Mouse (Mus musculus): ENCODE measurements around the gene Lsm14b. TPM values are rescaled to one million over a fixed set of nuclear protein-coding genes. Genes with fewer than 3 reads are reported as not detected.

Gene Lsm14b
- 8.3 and 10.2 TPM in 2 replicates for polyA plus RNA-seq (2014; fragmentation: Nextera tagmentation; extraction: Ambion mirVana)

DNA sequence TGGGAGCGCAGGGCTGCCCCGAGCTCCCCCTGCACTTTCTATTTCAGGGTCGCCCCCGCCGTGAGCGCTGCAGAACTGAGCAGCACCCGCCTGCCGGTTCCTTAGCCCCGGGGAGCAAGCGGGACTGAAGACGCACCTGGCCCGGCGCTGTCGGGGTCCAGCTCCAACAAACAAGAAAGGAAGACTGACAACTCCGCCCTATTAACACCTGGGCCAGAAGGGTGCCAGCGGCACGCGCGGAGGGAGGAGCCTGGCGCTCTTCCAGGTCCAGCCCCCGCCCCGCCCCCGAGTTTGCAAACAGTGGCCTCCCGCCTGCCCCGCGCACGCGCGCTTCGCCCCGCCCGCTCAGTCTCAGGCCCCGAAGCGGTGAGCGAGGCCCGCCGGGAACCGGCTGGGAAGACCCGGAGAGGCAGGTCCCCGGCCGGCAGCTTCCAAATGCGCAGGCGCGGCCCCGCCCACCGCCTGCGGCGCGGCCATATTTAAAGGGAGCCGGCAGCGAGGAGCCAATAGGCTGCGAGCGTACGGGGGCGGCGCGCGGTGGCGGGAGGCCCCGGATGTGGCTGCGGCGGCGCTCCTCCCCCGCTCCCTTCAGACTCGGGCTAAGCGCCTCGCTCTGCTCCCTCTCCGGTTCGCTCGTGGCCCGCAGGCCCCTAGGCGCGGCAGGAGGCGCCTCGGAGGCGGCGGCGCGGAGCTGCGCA lies at the start of gene Lsm14b:
Gene Lsm14b, plus strand, starts transcription at position 587 of the 698 bp plus-strand sequence.
- peak; percentile 93 for ATAC-seq (ENCODE audit: insufficient number of reproducible peaks, low FRiP score, low TSS enrichment, low read depth)
- peaks cover 16% of the 10 kb centered on the region for H3K27me3 ChIP-seq (ENCODE audit: control insufficient read depth, insufficient read depth, low read length)
- no peaks in the 10 kb centered on the region for H3K9me3 ChIP-seq (ENCODE audit: control insufficient read depth, low read length)
- WGBS: under 1% methylated on average over 57 of the region's 80 CpGs
- peak within 1 kb of the TSS; percentile 99 for H3K4me3 ChIP-seq (ENCODE audit: low read depth, low read length)
- H3K4me1 ChIP-seq (ENCODE audit: control insufficient read depth, insufficient read depth, low read length): peaks cover 21% of the 10 kb centered on the region
- peak within 1 kb of the TSS; percentile 88 for H3K4me2 ChIP-seq (ENCODE audit: low read depth, severe bottlenecking)
- H3K36me3 ChIP-seq (ENCODE audit: control insufficient read depth, insufficient read depth, low read length): peaks cover 6% of the 10 kb centered on the region; the same call in 1 of the 2 replicates
- peak within 1 kb of the TSS; percentile 98 for H3K9ac ChIP-seq (ENCODE audit: low read length)
- peak; percentile 99 for DNase-seq (ENCODE audit: low spot score)
- H3K27ac ChIP-seq (replicated peaks; ENCODE audit: low read depth, low read length): peak within 1 kb of the TSS; percentile 82

DNA sequence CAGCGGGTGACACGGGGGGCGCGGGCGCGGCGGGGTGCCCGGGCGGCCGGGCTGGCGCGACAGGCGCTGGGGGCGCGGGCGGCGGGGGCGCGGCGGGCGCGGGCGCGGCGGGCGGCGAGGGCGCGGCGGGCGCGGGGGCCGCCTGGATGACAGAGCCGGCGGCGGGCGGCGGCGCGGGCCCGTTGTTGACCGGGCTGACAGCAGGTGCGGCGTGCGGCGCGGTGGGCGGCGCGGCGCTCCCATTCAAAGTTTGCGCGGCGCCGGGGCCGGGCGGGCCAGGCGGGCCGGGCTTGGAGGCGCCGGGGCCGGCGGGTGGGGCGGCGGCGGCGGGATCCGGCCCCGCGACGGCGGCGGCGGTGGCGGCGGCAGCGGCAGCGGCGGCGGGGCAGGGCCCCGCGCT lies 48.9 kb upstream of the Lsm14b start:
- H3K27me3 ChIP-seq (ENCODE audit: control insufficient read depth, insufficient read depth, low read length): no peaks in the 10 kb centered on the region
- H3K4me1 ChIP-seq (ENCODE audit: control insufficient read depth, insufficient read depth, low read length): peaks cover 23% of the 10 kb centered on the region
- DNase-seq (ENCODE audit: low spot score) (no peak), ATAC-seq (ENCODE audit: insufficient number of reproducible peaks, low FRiP score, low TSS enrichment, low read depth) (no peak)
- H3K4me3 ChIP-seq (ENCODE audit: low read depth, low read length): peak overlapping the region; percentile 78; the same call in 1 of the 2 replicates
- no CpG with 5 or more reads among the region's 82 CpGs for WGBS
- peak overlapping the region; percentile 81 for H3K9ac ChIP-seq (ENCODE audit: low read length)
- no peaks in the 10 kb centered on the region for H3K9me3 ChIP-seq (ENCODE audit: control insufficient read depth, low read length)
- H3K36me3 ChIP-seq (ENCODE audit: control insufficient read depth, insufficient read depth, low read length): 0 out of 2 replicates have a peak, but pooled peaks cover 2% of the 10 kb centered on the region
- H3K27ac ChIP-seq (replicated peaks; ENCODE audit: low read depth, low read length): peak overlapping the region; percentile 94
- H3K4me2 ChIP-seq (ENCODE audit: low read depth, severe bottlenecking): peak overlapping the region; percentile 100

DNA sequence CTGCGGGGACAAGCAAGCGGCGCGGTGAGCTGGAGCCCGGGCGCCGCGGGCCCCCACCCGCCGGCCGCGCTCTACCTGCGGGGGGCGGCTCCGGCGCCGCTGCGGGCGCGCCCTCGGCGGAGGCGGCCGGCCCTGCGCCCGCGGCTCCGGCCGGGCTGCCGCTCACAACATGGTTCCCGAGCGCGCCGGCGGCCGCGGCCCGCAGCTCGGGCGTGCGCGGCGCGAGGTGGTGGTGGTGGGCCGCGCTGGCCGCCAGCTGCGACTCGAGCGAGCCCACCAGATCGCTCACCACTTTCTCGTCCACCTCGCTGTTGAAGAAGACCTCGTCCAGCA lies 48.5 kb upstream of the Lsm14b start:
- H3K27me3 ChIP-seq (ENCODE audit: control insufficient read depth, insufficient read depth, low read length): no peaks in the 10 kb centered on the region
- H3K9me3 ChIP-seq (ENCODE audit: control insufficient read depth, low read length): no peaks in the 10 kb centered on the region
- peak overlapping the region; percentile 78 for H3K4me3 ChIP-seq (ENCODE audit: low read depth, low read length)
- no peak for DNase-seq (ENCODE audit: low spot score)
- no peak for ATAC-seq (ENCODE audit: insufficient number of reproducible peaks, low FRiP score, low TSS enrichment, low read depth)
- H3K27ac ChIP-seq (replicated peaks; ENCODE audit: low read depth, low read length): peak overlapping the region; percentile 94
- peak overlapping the region; percentile 100 for H3K4me2 ChIP-seq (ENCODE audit: low read depth, severe bottlenecking)
- WGBS: under 1% methylated on average over 44 of the region's 54 CpGs
- 0 out of 2 replicates have a peak, but pooled peaks cover 2% of the 10 kb centered on the region for H3K36me3 ChIP-seq (ENCODE audit: control insufficient read depth, insufficient read depth, low read length)
- H3K9ac ChIP-seq (ENCODE audit: low read length): peak overlapping the region; percentile 81
- peaks cover 23% of the 10 kb centered on the region for H3K4me1 ChIP-seq (ENCODE audit: control insufficient read depth, insufficient read depth, low read length)

DNA sequence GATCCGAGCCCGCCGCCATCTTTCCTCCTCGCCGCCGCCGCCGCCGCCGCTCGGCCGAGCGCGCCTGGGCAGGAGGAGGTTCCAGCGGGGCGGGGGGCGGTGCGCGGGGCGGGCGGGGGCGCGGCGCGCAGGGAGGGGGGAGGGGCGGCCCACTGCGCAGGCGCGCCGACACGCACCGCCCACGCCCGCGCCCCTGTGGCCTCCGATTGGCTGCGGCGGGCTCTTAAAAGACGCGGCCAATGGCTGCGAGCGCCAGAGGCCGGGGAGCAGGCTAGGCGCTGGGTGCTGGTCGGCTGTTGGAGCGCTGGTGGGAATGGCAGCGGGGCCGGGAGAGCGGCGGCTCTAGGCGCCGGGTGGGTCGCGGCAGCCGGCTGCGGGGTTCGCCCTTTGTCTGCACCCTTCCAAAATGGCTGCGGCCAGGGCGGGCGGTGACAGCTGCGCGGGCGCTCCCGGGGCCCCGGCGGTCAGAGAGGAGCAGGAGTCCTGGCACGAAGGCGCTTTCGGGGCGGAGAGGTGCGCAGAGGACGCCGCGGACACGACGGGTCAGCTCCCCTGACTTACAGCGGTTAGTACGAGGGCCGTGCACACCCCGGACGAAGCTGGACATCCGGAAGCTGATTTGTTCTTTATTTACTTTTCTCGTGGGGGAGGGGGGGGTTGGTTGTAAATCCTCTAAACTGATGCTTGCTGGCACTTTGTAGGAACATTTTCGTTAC lies 48.0 kb upstream of the Lsm14b start, which contains the start of gene Taf4:
Gene Taf4, minus strand, starts transcription at position 19 of the 716 bp plus-strand sequence.
- H3K27ac ChIP-seq (replicated peaks; ENCODE audit: low read depth, low read length): peak within 1 kb of the TSS; percentile 94
- peak within 1 kb of the TSS; percentile 78 for H3K4me3 ChIP-seq (ENCODE audit: low read depth, low read length)
- H3K27me3 ChIP-seq (ENCODE audit: control insufficient read depth, insufficient read depth, low read length): no peaks in the 10 kb centered on the region
- H3K9ac ChIP-seq (ENCODE audit: low read length): peak within 1 kb of the TSS; percentile 94
- peaks cover 23% of the 10 kb centered on the region for H3K4me1 ChIP-seq (ENCODE audit: control insufficient read depth, insufficient read depth, low read length)
- H3K9me3 ChIP-seq (ENCODE audit: control insufficient read depth, low read length): no peaks in the 10 kb centered on the region
- 0 out of 2 replicates have a peak, but pooled peaks cover 2% of the 10 kb centered on the region for H3K36me3 ChIP-seq (ENCODE audit: control insufficient read depth, insufficient read depth, low read length)
- ATAC-seq (ENCODE audit: insufficient number of reproducible peaks, low FRiP score, low TSS enrichment, low read depth) (peak; percentile 90), DNase-seq (ENCODE audit: low spot score) (peak; percentile 93)
- under 1% methylated on average over 56 of the region's 84 CpGs for WGBS
- H3K4me2 ChIP-seq (ENCODE audit: low read depth, severe bottlenecking): peak within 1 kb of the TSS; percentile 100

DNA sequence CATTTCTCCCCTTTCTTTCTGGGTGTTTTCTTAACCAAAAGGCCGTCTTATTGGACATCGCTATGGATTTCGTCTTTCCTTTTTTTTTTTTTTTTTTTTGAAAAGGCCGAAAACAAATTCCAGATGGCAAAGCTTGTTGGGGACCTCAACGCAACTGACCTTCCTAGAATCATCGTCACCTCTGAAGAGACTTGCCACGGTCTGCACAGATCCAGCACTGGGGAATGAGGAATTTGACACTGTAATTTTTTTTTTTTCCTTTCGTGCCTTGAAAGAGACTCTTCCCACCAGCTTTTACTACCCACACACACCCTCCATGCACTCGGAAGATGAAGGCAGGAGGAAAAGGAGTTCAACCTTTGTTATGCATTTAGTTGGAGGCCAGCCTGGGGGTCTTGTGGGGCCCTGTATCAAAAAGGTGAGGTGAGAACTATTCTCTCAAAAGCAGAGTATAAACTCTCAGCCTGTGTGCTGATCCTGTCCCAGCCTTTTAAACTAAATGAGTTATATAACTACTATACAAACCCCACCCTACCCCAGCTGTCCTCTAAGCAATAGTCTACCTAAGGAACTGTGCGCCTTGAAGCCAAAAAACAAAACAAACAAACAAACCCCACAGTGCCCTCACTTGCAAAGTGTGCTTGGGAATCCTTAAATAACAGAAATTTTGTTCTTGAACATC lies 47.3 kb upstream of the Lsm14b start:
- WGBS: 7% methylated on average over 10 of the region's 10 CpGs
- Histone ChIP-seq H3K27ac (replicated peaks; ENCODE audit: low read depth, low read length) (peak overlapping the region; percentile 94), H3K4me2 (ENCODE audit: low read depth, severe bottlenecking) (peak overlapping the region; percentile 100), H3K9ac (ENCODE audit: low read length) (peak overlapping the region; percentile 94), H3K9me3 (ENCODE audit: control insufficient read depth, low read length) (no peaks in the 10 kb centered on the region), H3K4me3 (ENCODE audit: low read depth, low read length) (peak overlapping the region; percentile 78), H3K36me3 (ENCODE audit: control insufficient read depth, insufficient read depth, low read length) (0 out of 2 replicates have a peak, but pooled peaks cover 2% of the 10 kb centered on the region), H3K27me3 (ENCODE audit: control insufficient read depth, insufficient read depth, low read length) (no peaks in the 10 kb centered on the region), H3K4me1 (ENCODE audit: control insufficient read depth, insufficient read depth, low read length) (peaks cover 23% of the 10 kb centered on the region)
- ATAC-seq (ENCODE audit: insufficient number of reproducible peaks, low FRiP score, low TSS enrichment, low read depth) (no peak), DNase-seq (ENCODE audit: low spot score) (peak; percentile 42)

DNA sequence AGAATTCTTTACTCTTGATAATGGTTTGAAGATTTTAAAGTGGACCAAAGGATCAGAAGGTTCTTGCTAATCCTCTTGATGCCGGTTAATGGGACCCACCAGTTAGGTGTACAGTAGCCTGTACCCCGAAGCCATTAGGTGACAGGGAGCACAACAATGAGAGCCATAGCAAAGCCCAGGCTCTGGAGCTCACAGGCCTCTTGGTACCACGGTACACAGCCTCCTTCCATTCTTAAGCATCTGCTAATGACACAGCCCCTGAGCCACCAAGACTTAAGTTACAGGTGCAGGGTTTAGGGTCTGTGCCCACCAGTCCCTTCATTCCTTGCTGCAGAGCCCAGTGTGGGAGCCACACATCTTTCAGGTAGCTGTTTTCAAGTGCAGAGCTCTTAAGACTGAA lies 46.5 kb upstream of the Lsm14b start:
- Histone ChIP-seq H3K9ac (ENCODE audit: low read length) (no peak overlapping the region), H3K4me2 (ENCODE audit: low read depth, severe bottlenecking) (no peak overlapping the region), H3K27me3 (ENCODE audit: control insufficient read depth, insufficient read depth, low read length) (no peaks in the 10 kb centered on the region), H3K9me3 (ENCODE audit: control insufficient read depth, low read length) (no peaks in the 10 kb centered on the region), H3K36me3 (ENCODE audit: control insufficient read depth, insufficient read depth, low read length) (0 out of 2 replicates have a peak, but pooled peaks cover 2% of the 10 kb centered on the region), H3K4me1 (ENCODE audit: control insufficient read depth, insufficient read depth, low read length) (peaks cover 20% of the 10 kb centered on the region), H3K27ac (replicated peaks; ENCODE audit: low read depth, low read length) (no peak overlapping the region), H3K4me3 (ENCODE audit: low read depth, low read length) (no peak overlapping the region)
- no peak for ATAC-seq (ENCODE audit: insufficient number of reproducible peaks, low FRiP score, low TSS enrichment, low read depth)
- no peak for DNase-seq (ENCODE audit: low spot score)
- WGBS: 67% methylated on average over 3 of the region's 3 CpGs

DNA sequence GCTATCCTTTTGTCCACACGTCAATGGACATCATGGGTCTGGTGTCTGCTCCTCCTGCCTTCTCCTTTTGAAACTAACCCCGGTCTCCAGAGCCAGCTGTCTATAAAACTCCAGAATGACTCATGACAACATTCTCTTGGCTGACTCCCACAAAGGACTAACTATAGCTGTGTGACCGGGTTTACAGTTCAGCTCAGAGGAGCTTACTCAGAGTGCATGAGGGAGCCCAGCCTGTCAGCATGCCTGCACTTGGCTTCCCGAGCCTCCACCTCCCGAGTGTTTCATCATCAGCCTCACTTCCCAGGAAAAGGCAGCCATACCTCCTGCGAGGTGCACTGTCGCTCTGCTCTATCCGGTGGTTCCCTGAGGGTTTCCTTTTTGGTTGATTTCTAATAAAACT lies 45.0 kb upstream of the Lsm14b start:
- H3K9ac ChIP-seq (ENCODE audit: low read length): no peak overlapping the region
- peaks cover 8% of the 10 kb centered on the region for H3K4me1 ChIP-seq (ENCODE audit: control insufficient read depth, insufficient read depth, low read length)
- H3K27ac ChIP-seq (replicated peaks; ENCODE audit: low read depth, low read length): no peak overlapping the region
- no peak overlapping the region for H3K4me3 ChIP-seq (ENCODE audit: low read depth, low read length)
- 0 out of 2 replicates have a peak, but pooled peaks cover 2% of the 10 kb centered on the region for H3K36me3 ChIP-seq (ENCODE audit: control insufficient read depth, insufficient read depth, low read length)
- H3K27me3 ChIP-seq (ENCODE audit: control insufficient read depth, insufficient read depth, low read length): no peaks in the 10 kb centered on the region
- no peak for ATAC-seq (ENCODE audit: insufficient number of reproducible peaks, low FRiP score, low TSS enrichment, low read depth)
- no peak overlapping the region for H3K4me2 ChIP-seq (ENCODE audit: low read depth, severe bottlenecking)
- no peaks in the 10 kb centered on the region for H3K9me3 ChIP-seq (ENCODE audit: control insufficient read depth, low read length)
- no peak for DNase-seq (ENCODE audit: low spot score)
- WGBS: 69% methylated on average over 8 of the region's 8 CpGs

DNA sequence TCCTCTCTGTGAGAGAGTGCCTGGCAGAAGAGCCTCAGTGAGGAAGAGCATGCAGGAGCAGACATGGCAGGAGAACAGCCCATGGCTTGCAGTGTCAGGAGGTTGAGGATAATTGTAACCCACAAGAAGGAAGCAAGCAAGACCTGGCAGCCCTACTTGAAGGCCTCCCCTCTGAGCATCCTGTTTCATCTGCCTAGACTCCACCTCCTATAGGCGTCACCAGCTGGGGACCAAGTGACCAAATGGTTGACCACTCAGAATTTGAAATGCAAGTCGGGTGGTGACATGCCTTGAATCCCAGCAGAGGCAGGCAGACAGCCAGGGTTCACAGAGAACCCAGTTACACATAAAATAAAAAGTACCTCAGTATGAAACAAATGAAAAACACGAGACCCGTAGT lies 44.2 kb upstream of the Lsm14b start:
- Histone ChIP-seq H3K36me3 (ENCODE audit: control insufficient read depth, insufficient read depth, low read length) (0 out of 2 replicates have a peak, but pooled peaks cover 2% of the 10 kb centered on the region), H3K4me1 (ENCODE audit: control insufficient read depth, insufficient read depth, low read length) (peaks cover 5% of the 10 kb centered on the region; the same call in 1 of the 2 replicates), H3K9ac (ENCODE audit: low read length) (no peak overlapping the region), H3K27ac (replicated peaks; ENCODE audit: low read depth, low read length) (no peak overlapping the region), H3K4me3 (ENCODE audit: low read depth, low read length) (no peak overlapping the region), H3K4me2 (ENCODE audit: low read depth, severe bottlenecking) (no peak overlapping the region), H3K27me3 (ENCODE audit: control insufficient read depth, insufficient read depth, low read length) (no peaks in the 10 kb centered on the region), H3K9me3 (ENCODE audit: control insufficient read depth, low read length) (no peaks in the 10 kb centered on the region)
- DNase-seq (ENCODE audit: low spot score) (no peak), ATAC-seq (ENCODE audit: insufficient number of reproducible peaks, low FRiP score, low TSS enrichment, low read depth) (no peak)
- WGBS: 45% methylated on average over 4 of the region's 4 CpGs

All from limb, embryonic 11.5 days (tissue).